Mouse (Mus musculus) liver, embryonic 15.5 days (tissue): ENCODE results near the gene Cipc. TPM values are rescaled to one million over a fixed set of nuclear protein-coding genes. Genes with fewer than 3 reads are reported as not detected.

Source experiments
- ATAC-seq: fragments of 200-750 bp; cut with Nextera tagmentation; 2 replicates; pipeline ENCODE4 v1.8.0; 2017; ENCODE audit warnings: moderate number of reproducible peaks, mild to moderate bottlenecking, moderate library complexity; ENCODE audit not compliant: insufficient read depth
- H3K27ac ChIP-seq: fragments of 300-500 bp; sonication (generic); replicated peaks from 2 replicates; pipeline ENCODE4 v1.5.1; 2015; ENCODE audit warnings: mild to moderate bottlenecking, inconsistent platforms
- H3K27me3 ChIP-seq: fragments of 300-500 bp; sonication (generic); 2 replicates; pipeline ENCODE4 v1.6.1; 2015; ENCODE audit warnings: mild to moderate bottlenecking, inconsistent platforms
- H3K36me3 ChIP-seq: fragments of 300-500 bp; sonication (generic); replicated peaks from 2 replicates; pipeline ENCODE4 v1.6.1; 2015; ENCODE audit warnings: moderate library complexity, mild to moderate bottlenecking, inconsistent platforms
- H3K4me1 ChIP-seq: fragments of 300-500 bp; sonication (generic); replicated peaks from 2 replicates; pipeline ENCODE4 v1.6.1; 2015; ENCODE audit warnings: inconsistent platforms
- H3K4me2 ChIP-seq: fragments of 300-500 bp; sonication (generic); 2 replicates; pipeline ENCODE4 v1.6.1; 2015; ENCODE audit warnings: moderate library complexity, mild to moderate bottlenecking, inconsistent platforms
- H3K4me3 ChIP-seq: fragments of 300-500 bp; sonication (generic); replicated peaks from 2 replicates; pipeline ENCODE4 v1.5.1; 2015; ENCODE audit warnings: mild to moderate bottlenecking, inconsistent platforms
- H3K9ac ChIP-seq: fragments of 300-500 bp; sonication (generic); 2 replicates; pipeline ENCODE4 v1.6.1; 2015; ENCODE audit warnings: moderate library complexity, mild to moderate bottlenecking, inconsistent platforms
- H3K9me3 ChIP-seq: fragments of 300-500 bp; sonication (generic); replicated peaks from 2 replicates; pipeline ENCODE4 v1.6.1; 2016; ENCODE audit warnings: inconsistent platforms
- WGBS: fragments of 180-500 bp; shearing (Covaris S2); methylation state at CpG from one replicate; pipeline ENCODE4 v1.1.7; 2015; ENCODE audit warnings: mixed read lengths; ENCODE audit not compliant: insufficient replicate concordance; 5-methylcytosine and 5-hydroxymethylcytosine counted together
- polyA plus RNA-seq: library from polyadenylated mRNA; unstranded; fragments of >200 nt; fragmentation: Nextera tagmentation; extraction: Ambion mirVana; gene quantifications from 2 replicates; pipeline ENCODE4 v1.2.1, GENCODE M21; 2015

Cipc gene
- 7.8 and 8.2 TPM in 2 replicates for polyA plus RNA-seq

- H3K4me3 ChIP-seq, result peak within 1 kb of the TSS; percentile 85
- H3K4me2 ChIP-seq, result peak within 1 kb of the TSS; percentile 96
- no peaks in the 10 kb centered on the region for H3K36me3 ChIP-seq
- peak; percentile 99 for ATAC-seq
- peak within 1 kb of the TSS; percentile 89 for H3K9ac ChIP-seq
- peak within 1 kb of the TSS; percentile 98 for H3K27ac ChIP-seq
- peaks cover 50% of the 10 kb centered on the region for H3K4me1 ChIP-seq
- no peaks in the 10 kb centered on the region for H3K9me3 ChIP-seq
- peaks cover 12% of the 10 kb centered on the region for H3K27me3 ChIP-seq
- under 1% methylated on average over 64 of the region's 64 CpGs for WGBS
Measured at GRCm38 (mm10) chr12:86946862-86947574, at the start of gene Cipc. Gene Cipc (plus strand): TSS chr12:86947043.

GRCm38 (mm10) chr12:86897769-86898273 is 49.0 kb upstream of the Cipc start:
- Histone ChIP-seq H3K36me3 (no peaks in the 10 kb centered on the region), H3K4me1 (peaks cover 64% of the 10 kb centered on the region), H3K4me2 (no peak overlapping the region), H3K9me3 (no peaks in the 10 kb centered on the region), H3K27me3 (no peaks in the 10 kb centered on the region), H3K9ac (no peak overlapping the region), H3K27ac (peak overlapping the region; percentile 46), H3K4me3 (no peak overlapping the region)
- 70% methylated on average over 7 of the region's 7 CpGs for WGBS
- no peak for ATAC-seq

GRCm38 (mm10) chr12:86898448-86898847 is 48.4 kb upstream of the Cipc start:
- Histone ChIP-seq H3K4me3 (no peak overlapping the region), H3K36me3 (no peaks in the 10 kb centered on the region), H3K9me3 (no peaks in the 10 kb centered on the region), H3K27me3 (no peaks in the 10 kb centered on the region), H3K4me2 (no peak overlapping the region), H3K4me1 (peaks cover 58% of the 10 kb centered on the region), H3K9ac (no peak overlapping the region), H3K27ac (no peak overlapping the region)
- WGBS, result 66% methylated on average over 3 of the region's 3 CpGs
- ATAC-seq, result no peak

GRCm38 (mm10) chr12:86899461-86900179 is 47.2 kb upstream of the Cipc start:
- Histone ChIP-seq H3K9me3 (no peaks in the 10 kb centered on the region), H3K27ac (no peak overlapping the region), H3K4me2 (no peak overlapping the region), H3K9ac (no peak overlapping the region), H3K36me3 (no peaks in the 10 kb centered on the region), H3K27me3 (no peaks in the 10 kb centered on the region), H3K4me3 (no peak overlapping the region), H3K4me1 (peaks cover 48% of the 10 kb centered on the region)
- WGBS, result 68% methylated on average over 11 of the region's 11 CpGs
- no peak for ATAC-seq

GRCm38 (mm10) chr12:86903828-86904806 is 42.7 kb upstream of the Cipc start:
- Histone ChIP-seq H3K27ac (no peak overlapping the region), H3K36me3 (no peaks in the 10 kb centered on the region)
- 71% methylated on average over 11 of the region's 11 CpGs for WGBS

GRCm38 (mm10) chr12:86905203-86905602 is 41.6 kb upstream of the Cipc start:
- H3K4me3 ChIP-seq, result no peak overlapping the region
- ATAC-seq, result no peak
- H3K36me3 ChIP-seq, result no peaks in the 10 kb centered on the region
- H3K9ac ChIP-seq, result no peak overlapping the region
- no peak overlapping the region for H3K27ac ChIP-seq
- no peaks in the 10 kb centered on the region for H3K9me3 ChIP-seq
- no peak overlapping the region for H3K4me2 ChIP-seq
- H3K27me3 ChIP-seq, result no peaks in the 10 kb centered on the region; the same call in 1 of the 2 replicates
- WGBS, result 5% methylated on average over 4 of the region's 4 CpGs
- no peaks in the 10 kb centered on the region; the same call in none of the 2 replicates for H3K4me1 ChIP-seq

More at GRCm38 (mm10) chr12:86903828-86904806, 42.7 kb upstream of the Cipc start:
- H3K27me3 ChIP-seq, result no peaks in the 10 kb centered on the region; the same call in 1 of the 2 replicates
- H3K4me2 ChIP-seq, result no peak overlapping the region
- H3K9me3 ChIP-seq, result no peaks in the 10 kb centered on the region
- ATAC-seq, result no peak
- H3K4me3 ChIP-seq, result no peak overlapping the region
- H3K4me1 ChIP-seq, result peaks cover 6% of the 10 kb centered on the region
- H3K9ac ChIP-seq, result no peak overlapping the region

GRCm38 (mm10) chr12:86905876-86906275 is 41.0 kb upstream of the Cipc start:
- H3K36me3 ChIP-seq, result no peaks in the 10 kb centered on the region
- no peak for ATAC-seq
- no peaks in the 10 kb centered on the region; the same call in none of the 2 replicates for H3K4me1 ChIP-seq
- no peaks in the 10 kb centered on the region; the same call in 1 of the 2 replicates for H3K27me3 ChIP-seq
- H3K4me3 ChIP-seq, result no peak overlapping the region
- no peak overlapping the region for H3K9ac ChIP-seq
- H3K9me3 ChIP-seq, result no peaks in the 10 kb centered on the region
- H3K4me2 ChIP-seq, result no peak overlapping the region
- 51% methylated on average over 7 of the region's 7 CpGs for WGBS
- H3K27ac ChIP-seq, result no peak overlapping the region

GRCm38 (mm10) chr12:86906395-86906794 is 40.4 kb upstream of the Cipc start:
- H3K4me3 ChIP-seq, result no peak overlapping the region
- no peak overlapping the region for H3K27ac ChIP-seq
- H3K4me1 ChIP-seq, result no peaks in the 10 kb centered on the region; the same call in none of the 2 replicates
- 2% methylated on average over 15 of the region's 15 CpGs for WGBS
- no peak for ATAC-seq
- no peaks in the 10 kb centered on the region for H3K9me3 ChIP-seq
- no peak overlapping the region for H3K9ac ChIP-seq
- H3K4me2 ChIP-seq, result no peak overlapping the region
- H3K27me3 ChIP-seq, result no peaks in the 10 kb centered on the region; the same call in 1 of the 2 replicates
- no peaks in the 10 kb centered on the region for H3K36me3 ChIP-seq

- no peak for ATAC-seq
- no peaks in the 10 kb centered on the region for H3K9me3 ChIP-seq
- peaks cover 10% of the 10 kb centered on the region for H3K27me3 ChIP-seq
- no peaks in the 10 kb centered on the region for H3K36me3 ChIP-seq
- no peak overlapping the region for H3K4me3 ChIP-seq
- no peak overlapping the region for H3K27ac ChIP-seq
- WGBS, result 66% methylated on average over 10 of the region's 10 CpGs
- H3K4me1 ChIP-seq, result peaks cover 15% of the 10 kb centered on the region
- no peak overlapping the region for H3K4me2 ChIP-seq
- H3K9ac ChIP-seq, result no peak overlapping the region
Measured at GRCm38 (mm10) chr12:86911482-86911931, 35.3 kb upstream of the Cipc start.

- Histone ChIP-seq H3K9ac (no peak overlapping the region), H3K27me3 (peaks cover 10% of the 10 kb centered on the region), H3K4me2 (no peak overlapping the region), H3K27ac (no peak overlapping the region), H3K4me1 (peaks cover 15% of the 10 kb centered on the region; the same call in 1 of the 2 replicates), H3K4me3 (no peak overlapping the region), H3K9me3 (no peaks in the 10 kb centered on the region), H3K36me3 (no peaks in the 10 kb centered on the region)
- 6% methylated on average over 22 of the region's 22 CpGs for WGBS
- no peak for ATAC-seq
Measured at GRCm38 (mm10) chr12:86912335-86913093, 34.3 kb upstream of the Cipc start.
